Mouse (Mus musculus): ENCODE measurements around the gene Aqp3.

DNA sequence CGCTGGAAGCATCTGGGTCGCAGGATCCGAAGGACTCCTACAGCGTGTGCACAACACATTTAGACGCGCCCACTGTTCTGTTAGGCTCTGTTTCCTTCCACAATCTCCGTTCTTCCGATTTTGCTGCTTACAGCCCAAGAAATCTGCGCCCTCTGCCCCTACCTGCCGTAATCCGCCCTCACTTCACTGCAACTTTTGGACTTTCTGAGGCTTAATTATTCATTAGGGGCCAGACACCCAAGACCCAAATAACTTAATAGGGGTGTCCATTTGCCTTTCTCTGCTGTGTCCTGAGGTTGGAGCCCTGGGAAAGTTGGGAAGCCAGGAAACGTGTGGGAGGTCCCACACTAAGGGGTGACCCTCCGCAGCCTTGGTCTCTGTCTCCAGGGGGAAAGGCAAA is 602 bp downstream of the Aqp3 start:
- no peak for TF ChIP-seq CTCF (IDR thresholded peaks at IDR 0.05; ENCODE audit: low read depth, low read length)
- TF ChIP-seq POLR2A (IDR thresholded peaks at IDR 0.05; ENCODE audit: insufficient read depth, low read length) = no peak

Data from ES-Bruce4 (cell line).